Mouse (Mus musculus) hindbrain, embryonic 15.5 days (tissue): ENCODE results near the gene Sap25. TPM values are rescaled to one million over a fixed set of nuclear protein-coding genes. Genes with fewer than 3 reads are reported as not detected.
A peak's percentile ranks its signal among the peaks of the same experiment; 100 is the strongest.

Source experiments
- ATAC-seq: fragments of 200-750 bp; cut with Nextera tagmentation; 2 replicates; pipeline ENCODE4 v1.8.0; 2017; ENCODE audit warnings: low read depth, moderate number of reproducible peaks, moderate TSS enrichment; ENCODE audit not compliant: low FRiP score
- H3K27ac ChIP-seq: fragments of 300-500 bp; sonication (generic); replicated peaks from 2 replicates; pipeline ENCODE4 v1.5.1; 2015; ENCODE audit warnings: mild to moderate bottlenecking, inconsistent platforms
- H3K27me3 ChIP-seq: fragments of 300-500 bp; sonication (generic); 2 replicates; pipeline ENCODE4 v1.6.1; 2015; ENCODE audit warnings: control low read depth, inconsistent platforms
- H3K36me3 ChIP-seq: fragments of 300-500 bp; sonication (generic); 2 replicates; pipeline ENCODE4 v1.6.1; 2015; ENCODE audit warnings: control low read depth, inconsistent platforms
- H3K4me1 ChIP-seq: fragments of 300-500 bp; sonication (generic); replicated peaks from 2 replicates; pipeline ENCODE4 v1.6.1; 2015; ENCODE audit warnings: control low read depth, inconsistent platforms
- H3K4me2 ChIP-seq: fragments of 300-500 bp; sonication (generic); 2 replicates; pipeline ENCODE4 v1.6.1; 2015; ENCODE audit warnings: moderate library complexity, mild to moderate bottlenecking, inconsistent platforms
- H3K4me3 ChIP-seq: fragments of 300-500 bp; sonication (generic); 2 replicates; pipeline ENCODE4 v1.5.1; 2015; ENCODE audit warnings: mild to moderate bottlenecking, inconsistent platforms
- H3K9ac ChIP-seq: fragments of 300-500 bp; sonication (generic); 2 replicates; pipeline ENCODE4 v1.6.1; 2015; ENCODE audit warnings: inconsistent platforms
- H3K9me3 ChIP-seq: fragments of 300-500 bp; sonication (generic); 2 replicates; pipeline ENCODE4 v1.6.1; 2016; ENCODE audit warnings: control low read depth, inconsistent platforms
- WGBS: fragments of 180-500 bp; shearing (Covaris S2); methylation state at CpG from one replicate; pipeline ENCODE4 v1.1.7; 2015; 5-methylcytosine and 5-hydroxymethylcytosine counted together
- polyA plus RNA-seq: library from polyadenylated mRNA; unstranded; fragments of >200 nt; fragmentation: Nextera tagmentation; extraction: Ambion mirVana; gene quantifications from 2 replicates; pipeline ENCODE4 v1.2.1, GENCODE M21; 2015

Gene Sap25
- 5.5 and 6.1 TPM in 2 replicates for polyA plus RNA-seq

DNA sequence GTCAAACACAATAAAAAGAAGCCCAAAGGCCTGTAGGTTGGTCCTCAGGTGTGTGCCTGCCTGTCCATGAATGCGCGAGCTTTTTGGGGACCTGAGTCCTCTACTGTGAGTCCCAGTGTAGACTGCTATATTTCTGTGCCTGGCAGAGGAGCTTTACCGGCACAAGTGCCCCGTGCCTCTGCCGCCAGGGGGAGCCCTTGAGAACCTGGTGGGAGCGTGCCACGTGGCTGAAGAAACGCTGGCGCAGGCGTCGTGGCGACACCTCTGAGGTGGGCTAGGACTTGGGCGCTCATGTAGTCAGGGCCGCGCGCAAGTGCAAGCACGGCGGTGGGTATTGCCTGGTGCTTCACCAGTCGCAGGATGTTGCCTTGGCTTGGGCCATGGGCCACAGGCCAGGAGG lies at the start of gene Sap25:
TSS of gene Sap25 (plus strand) at position 281 of the 400 bp plus-strand sequence.
- Histone ChIP-seq H3K9me3 (no peaks in the 10 kb centered on the region), H3K36me3 (peaks cover 49% of the 10 kb centered on the region), H3K4me3 (no peak within 1 kb of the TSS), H3K27me3 (peaks cover 26% of the 10 kb centered on the region), H3K4me1 (peaks cover 7% of the 10 kb centered on the region), H3K27ac (no peak within 1 kb of the TSS), H3K9ac (no peak within 1 kb of the TSS), H3K4me2 (no peak within 1 kb of the TSS)
- peak; percentile 17; the same call in 1 of the 2 replicates for ATAC-seq
- 91% methylated on average over 19 of the region's 19 CpGs for WGBS

- no peak overlapping the region for H3K4me2 ChIP-seq
- H3K4me1 ChIP-seq, result peaks cover 16% of the 10 kb centered on the region
- H3K9ac ChIP-seq, result no peak overlapping the region
- no peaks in the 10 kb centered on the region for H3K36me3 ChIP-seq
- H3K9me3 ChIP-seq, result no peaks in the 10 kb centered on the region
- no peak for ATAC-seq
- H3K27me3 ChIP-seq, result no peaks in the 10 kb centered on the region
- no peak overlapping the region for H3K27ac ChIP-seq
- WGBS, result 57% methylated on average over 7 of the region's 7 CpGs
- no peak overlapping the region for H3K4me3 ChIP-seq
Measured at GRCm38 (mm10) chr5:137595921-137596320, 45.2 kb upstream of the Sap25 start.

- Histone ChIP-seq H3K27ac (no peak overlapping the region), H3K9me3 (no peaks in the 10 kb centered on the region), H3K4me1 (peaks cover 20% of the 10 kb centered on the region), H3K9ac (no peak overlapping the region), H3K4me2 (peak overlapping the region; percentile 35), H3K4me3 (peak overlapping the region; percentile 8; the same call in 1 of the 2 replicates), H3K36me3 (no peaks in the 10 kb centered on the region), H3K27me3 (no peaks in the 10 kb centered on the region)
- no peak for ATAC-seq
- 38% methylated on average over 21 of the region's 30 CpGs for WGBS
Measured at GRCm38 (mm10) chr5:137596601-137597261, 44.4 kb upstream of the Sap25 start.

DNA sequence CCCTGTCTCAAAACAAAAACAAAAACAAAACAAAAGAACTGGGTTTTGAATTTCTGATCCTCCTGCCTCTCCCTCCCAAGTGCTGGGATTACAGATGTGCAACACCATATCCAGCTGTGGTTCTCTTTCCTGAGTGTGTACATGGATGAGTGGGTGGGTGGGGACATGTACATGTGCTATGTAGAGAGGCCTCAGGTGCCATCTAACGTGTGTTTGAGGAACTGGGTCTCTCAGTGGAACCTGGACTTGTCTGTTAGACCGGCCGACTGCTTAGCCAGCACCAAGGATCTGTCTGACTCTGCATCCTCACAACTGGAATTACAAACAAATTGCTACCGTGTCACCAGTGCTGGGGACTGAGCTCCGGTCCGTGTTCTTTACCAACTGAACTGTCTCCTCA lies 43.5 kb upstream of the Sap25 start:
- H3K4me3 ChIP-seq, result no peak overlapping the region
- no peak for ATAC-seq
- no peak overlapping the region for H3K4me2 ChIP-seq
- no peak overlapping the region for H3K9ac ChIP-seq
- 96% methylated on average over 6 of the region's 6 CpGs for WGBS
- peaks cover 26% of the 10 kb centered on the region for H3K4me1 ChIP-seq
- H3K27me3 ChIP-seq, result no peaks in the 10 kb centered on the region
- H3K9me3 ChIP-seq, result no peaks in the 10 kb centered on the region
- no peaks in the 10 kb centered on the region for H3K36me3 ChIP-seq
- no peak overlapping the region for H3K27ac ChIP-seq

- WGBS, result 77% methylated on average over 2 of the region's 2 CpGs
- Histone ChIP-seq H3K4me3 (no peak overlapping the region), H3K27ac (no peak overlapping the region), H3K4me2 (no peak overlapping the region), H3K9me3 (no peaks in the 10 kb centered on the region), H3K9ac (no peak overlapping the region), H3K27me3 (no peaks in the 10 kb centered on the region), H3K4me1 (peaks cover 27% of the 10 kb centered on the region), H3K36me3 (no peaks in the 10 kb centered on the region)
- ATAC-seq, result no peak
Measured at GRCm38 (mm10) chr5:137598100-137598826, 42.9 kb upstream of the Sap25 start.

DNA sequence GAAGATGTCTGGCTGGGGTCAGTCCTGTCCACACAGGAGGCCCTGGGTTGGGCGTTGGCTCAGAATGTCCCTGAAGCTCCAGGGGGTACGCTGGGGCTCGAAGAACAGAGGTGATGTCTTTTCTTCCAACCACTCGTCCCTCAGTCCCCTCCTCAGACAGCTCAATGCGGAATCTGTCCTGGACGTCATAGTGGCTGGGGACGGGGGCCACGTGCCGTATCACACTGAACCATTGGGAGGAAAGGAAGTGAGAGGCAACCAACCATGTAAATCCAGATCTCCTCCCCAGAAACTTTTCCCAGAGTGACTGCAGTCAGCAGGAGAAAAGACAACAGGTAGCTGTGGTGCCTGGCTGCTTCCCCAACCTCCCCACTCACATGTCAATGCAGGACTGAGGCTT lies 41.5 kb upstream of the Sap25 start:
- peak overlapping the region; percentile 91 for H3K9ac ChIP-seq
- WGBS, result 70% methylated on average over 9 of the region's 9 CpGs
- H3K4me3 ChIP-seq, result peak overlapping the region; percentile 87
- H3K4me2 ChIP-seq, result peak overlapping the region; percentile 97
- H3K27ac ChIP-seq, result no peak overlapping the region; the same call in 1 of the 2 replicates
- H3K9me3 ChIP-seq, result no peaks in the 10 kb centered on the region
- no peak for ATAC-seq
- no peaks in the 10 kb centered on the region for H3K27me3 ChIP-seq
- no peaks in the 10 kb centered on the region for H3K36me3 ChIP-seq
- H3K4me1 ChIP-seq, result peaks cover 27% of the 10 kb centered on the region

- Histone ChIP-seq H3K36me3 (no peaks in the 10 kb centered on the region), H3K4me1 (peaks cover 27% of the 10 kb centered on the region), H3K4me2 (peak overlapping the region; percentile 97), H3K27me3 (no peaks in the 10 kb centered on the region), H3K4me3 (peak overlapping the region; percentile 87), H3K9ac (peak overlapping the region; percentile 91), H3K27ac (peak overlapping the region; percentile 89), H3K9me3 (no peaks in the 10 kb centered on the region)
- 2% methylated on average over 19 of the region's 19 CpGs for WGBS
- no peak for ATAC-seq
Measured at GRCm38 (mm10) chr5:137600281-137600618, 40.9 kb upstream of the Sap25 start.

- Histone ChIP-seq H3K4me2 (peak within 1 kb of the TSS; percentile 97), H3K27me3 (no peaks in the 10 kb centered on the region), H3K27ac (peak within 1 kb of the TSS; percentile 89), H3K4me1 (peaks cover 27% of the 10 kb centered on the region), H3K9ac (peak within 1 kb of the TSS; percentile 91), H3K9me3 (no peaks in the 10 kb centered on the region), H3K36me3 (no peaks in the 10 kb centered on the region), H3K4me3 (peak within 1 kb of the TSS; percentile 87)
- peak; percentile 96 for ATAC-seq
- under 1% methylated on average over 41 of the region's 41 CpGs for WGBS
Measured at GRCm38 (mm10) chr5:137600619-137601364, 40.3 kb upstream of the Sap25 start, which contains the start of gene Mospd3. Gene Mospd3, minus strand, starts transcription at chr5:137601058.

DNA sequence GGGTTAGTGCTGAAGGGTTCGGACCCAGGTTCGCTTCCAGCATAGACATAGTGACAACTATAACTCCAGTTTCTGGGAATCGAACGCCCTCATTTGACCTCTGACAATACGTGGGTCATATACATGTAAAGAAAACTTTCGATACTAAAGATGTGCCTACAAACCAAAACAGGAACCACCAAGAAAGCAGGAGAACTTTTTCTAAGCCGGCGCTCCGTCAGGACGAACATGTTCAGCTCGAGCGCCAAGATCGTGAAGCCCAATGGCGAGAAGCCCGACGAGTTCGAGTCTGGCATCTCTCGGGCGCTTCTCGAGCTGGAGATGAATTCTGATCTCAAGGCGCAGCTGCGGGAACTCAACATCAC lies 39.8 kb upstream of the Sap25 start:
- Histone ChIP-seq H3K27me3 (no peaks in the 10 kb centered on the region), H3K4me1 (peaks cover 27% of the 10 kb centered on the region), H3K27ac (0 out of 2 replicates have a peak overlapping the region, but pooled peaks have one; percentile 7), H3K4me2 (peak overlapping the region; percentile 97), H3K9me3 (no peaks in the 10 kb centered on the region), H3K36me3 (no peaks in the 10 kb centered on the region), H3K9ac (peak overlapping the region; percentile 32), H3K4me3 (peak overlapping the region; percentile 87)
- under 1% methylated on average over 22 of the region's 22 CpGs for WGBS
- no peak for ATAC-seq

- H3K4me2 ChIP-seq, result peak overlapping the region; percentile 37
- H3K4me3 ChIP-seq, result peak overlapping the region; percentile 12; the same call in 1 of the 2 replicates
- no peak; the same call in 1 of the 2 replicates for ATAC-seq
- H3K4me1 ChIP-seq, result peaks cover 12% of the 10 kb centered on the region
- WGBS, result 14% methylated on average over 26 of the region's 26 CpGs
- 0 out of 2 replicates have a peak overlapping the region, but pooled peaks have one; percentile 4 for H3K9ac ChIP-seq
- H3K27ac ChIP-seq, result no peak overlapping the region
- H3K9me3 ChIP-seq, result no peaks in the 10 kb centered on the region
- no peaks in the 10 kb centered on the region for H3K36me3 ChIP-seq
- H3K27me3 ChIP-seq, result peaks cover 18% of the 10 kb centered on the region
Measured at GRCm38 (mm10) chr5:137607860-137608653, 33.1 kb upstream of the Sap25 start.

DNA sequence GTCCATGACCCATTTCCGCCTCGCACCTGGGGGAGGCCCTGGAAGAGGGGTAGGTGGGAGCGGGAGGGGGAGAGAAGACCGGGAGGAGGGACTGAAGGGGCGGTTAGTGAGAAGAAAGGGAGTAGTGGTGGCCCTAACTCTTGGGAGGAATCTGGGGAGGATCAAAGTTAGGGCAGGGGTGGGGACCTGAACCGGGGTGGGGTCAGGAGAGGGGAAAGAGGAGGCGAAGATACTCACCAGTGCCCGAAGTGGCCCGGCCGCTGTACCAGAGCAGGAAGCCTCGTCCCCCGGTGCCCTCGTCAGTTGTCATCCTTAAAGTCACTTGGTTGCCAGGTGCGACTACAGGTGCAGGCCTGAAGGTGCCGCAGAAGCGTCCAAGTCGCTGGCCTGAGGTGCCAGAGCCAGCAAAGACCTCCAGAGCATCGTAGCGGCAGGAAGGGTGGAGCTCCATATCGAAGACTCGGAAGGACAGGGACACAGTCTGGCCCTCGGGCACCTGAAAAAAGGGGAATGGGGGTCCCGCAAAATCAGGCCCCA lies 32.4 kb upstream of the Sap25 start:
- peak overlapping the region; percentile 12; the same call in 1 of the 2 replicates for H3K4me3 ChIP-seq
- H3K4me2 ChIP-seq, result peak overlapping the region; percentile 37
- no peaks in the 10 kb centered on the region for H3K9me3 ChIP-seq
- H3K36me3 ChIP-seq, result no peaks in the 10 kb centered on the region
- 0 out of 2 replicates have a peak overlapping the region, but pooled peaks have one; percentile 4 for H3K9ac ChIP-seq
- no peak for ATAC-seq
- no peak overlapping the region for H3K27ac ChIP-seq
- 20% methylated on average over 22 of the region's 23 CpGs for WGBS
- peaks cover 18% of the 10 kb centered on the region for H3K27me3 ChIP-seq
- peaks cover 12% of the 10 kb centered on the region for H3K4me1 ChIP-seq
